18 mouse cellular contexts compared by ENCODE assay signal in the genomic region with DNA sequence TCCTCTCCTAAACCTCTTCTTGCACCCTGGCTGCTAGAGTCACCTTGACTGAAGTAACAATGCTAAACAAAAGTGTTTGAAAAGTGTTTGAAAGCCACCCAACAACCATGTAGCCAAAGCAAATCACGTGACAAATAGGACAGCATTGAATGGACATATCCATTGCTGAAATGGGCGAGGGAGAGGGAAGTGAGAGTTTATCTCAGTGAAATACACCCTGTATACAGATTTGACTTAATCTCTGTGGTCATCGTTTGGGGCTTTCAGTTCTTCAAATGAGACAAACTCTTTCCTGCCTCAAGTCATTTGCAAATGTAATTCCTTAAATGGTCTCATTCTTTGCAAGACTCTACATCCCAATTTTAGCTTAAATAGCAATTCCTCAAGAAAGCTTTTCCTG.
"Had no signal": no experiment of that assay in that cellular context is flagged by ENCODE, and none has a peak within 500 bp of the region (broad histone marks: within the 10 kb centered on the region; RNA-seq: fewer than 3 reads in every experiment).

No protein-coding gene starts in this region.

- ATAC-seq: midbrain, embryonic 15.5 days had no signal

- H3K4me3 ChIP-seq: liver, embryonic 13.5 days; liver, embryonic 15.5 days; midbrain, embryonic 10.5 days; midbrain, embryonic 12.5 days; midbrain, embryonic 15.5 days; myocyte; neural tube, embryonic 12.5 days; stomach, embryonic 15.5 days had no signal

- DNase-seq: liver, embryonic 13.5 days; lung, adult 18-20 months; lung, embryonic 14.5 days; lung, postnatal 10 days; lung, postnatal 4 days; right cerebral cortex, postnatal 14 days; thymus, adult 2 months; thymus, postnatal 25 days; thymus, postnatal 4 days had no signal

- H3K27ac ChIP-seq: liver, embryonic 13.5 days; liver, embryonic 15.5 days; midbrain, embryonic 10.5 days; midbrain, embryonic 12.5 days; midbrain, embryonic 15.5 days; neural tube, embryonic 12.5 days; stomach, embryonic 15.5 days; stomach, postnatal 0 days had no signal

- H3K4me2 ChIP-seq: liver, embryonic 11.5 days; liver, embryonic 13.5 days; liver, embryonic 15.5 days; lung, embryonic 14.5 days; midbrain, embryonic 12.5 days; midbrain, embryonic 15.5 days; neural tube, embryonic 12.5 days; stomach, embryonic 15.5 days had no signal

- H3K36me3 ChIP-seq: liver, embryonic 13.5 days; liver, embryonic 15.5 days; midbrain, embryonic 10.5 days; midbrain, embryonic 12.5 days; midbrain, embryonic 15.5 days; neural tube, embryonic 12.5 days; stomach, embryonic 15.5 days had no signal

- H3K9ac ChIP-seq: liver, embryonic 13.5 days; liver, embryonic 15.5 days; lung, embryonic 14.5 days; midbrain, embryonic 12.5 days; midbrain, embryonic 15.5 days; neural tube, embryonic 12.5 days; stomach, embryonic 15.5 days had no signal

- H3K4me1 ChIP-seq: liver, embryonic 13.5 days; liver, embryonic 15.5 days; midbrain, embryonic 10.5 days; midbrain, embryonic 12.5 days; midbrain, embryonic 15.5 days; neural tube, embryonic 12.5 days; stomach, embryonic 15.5 days had no signal

- H3K9me3 ChIP-seq: liver, embryonic 13.5 days; liver, embryonic 15.5 days; midbrain, embryonic 10.5 days; midbrain, embryonic 12.5 days; midbrain, embryonic 15.5 days; neural tube, embryonic 12.5 days; stomach, embryonic 15.5 days had no signal

- H3K27me3 ChIP-seq: liver, embryonic 13.5 days; liver, embryonic 15.5 days; midbrain, embryonic 12.5 days; midbrain, embryonic 15.5 days; neural tube, embryonic 12.5 days; stomach, embryonic 15.5 days had no signal
